In genomic region chr2:38192007-38192406, GRCm38 (mm10) we compare ENCODE assay signal across 13 mouse cellular contexts.
"Had no signal": no experiment of that assay in that cellular context is flagged by ENCODE, and none has a peak within 500 bp of the region (broad histone marks: within the 10 kb centered on the region; RNA-seq: fewer than 3 reads in every experiment).

No protein-coding gene starts in this region.

- H3K27me3 ChIP-seq: intestine, embryonic 15.5 days; limb, embryonic 13.5 days; midbrain, embryonic 15.5 days; neural tube, embryonic 13.5 days had no signal

- H3K36me3 ChIP-seq: intestine, embryonic 15.5 days; limb, embryonic 13.5 days; midbrain, embryonic 15.5 days; neural tube, embryonic 13.5 days had no signal

- H3K9ac ChIP-seq: intestine, embryonic 15.5 days; limb, embryonic 13.5 days; midbrain, embryonic 15.5 days; neural tube, embryonic 13.5 days had no signal

- H3K9me3 ChIP-seq: intestine, embryonic 15.5 days; limb, embryonic 13.5 days; midbrain, embryonic 15.5 days; neural tube, embryonic 13.5 days had no signal

- ATAC-seq: intestine, embryonic 15.5 days; midbrain, embryonic 15.5 days had no signal

- H3K27ac ChIP-seq: intestine, embryonic 15.5 days; layer of hippocampus, adult 2 months; limb, embryonic 13.5 days; midbrain, embryonic 15.5 days; neural tube, embryonic 13.5 days had no signal

- H3K4me3 ChIP-seq: intestine, embryonic 15.5 days; layer of hippocampus, adult 2 months; limb, embryonic 13.5 days; midbrain, embryonic 15.5 days; neural tube, embryonic 13.5 days had no signal

- H3K4me2 ChIP-seq: intestine, embryonic 15.5 days; limb, embryonic 13.5 days; midbrain, embryonic 15.5 days; neural tube, embryonic 13.5 days had no signal

- DNase-seq: kidney, adult 18-20 months; kidney, postnatal 10 days; kidney, postnatal 4 days; lung, adult 18-20 months; right cerebral cortex, adult 18-20 months; right cerebral cortex, postnatal 25 days; thymus, adult 2 months; thymus, postnatal 25 days had no signal
